Comparison of ENCODE assay signal across 8 mouse cellular contexts in the genomic region with DNA sequence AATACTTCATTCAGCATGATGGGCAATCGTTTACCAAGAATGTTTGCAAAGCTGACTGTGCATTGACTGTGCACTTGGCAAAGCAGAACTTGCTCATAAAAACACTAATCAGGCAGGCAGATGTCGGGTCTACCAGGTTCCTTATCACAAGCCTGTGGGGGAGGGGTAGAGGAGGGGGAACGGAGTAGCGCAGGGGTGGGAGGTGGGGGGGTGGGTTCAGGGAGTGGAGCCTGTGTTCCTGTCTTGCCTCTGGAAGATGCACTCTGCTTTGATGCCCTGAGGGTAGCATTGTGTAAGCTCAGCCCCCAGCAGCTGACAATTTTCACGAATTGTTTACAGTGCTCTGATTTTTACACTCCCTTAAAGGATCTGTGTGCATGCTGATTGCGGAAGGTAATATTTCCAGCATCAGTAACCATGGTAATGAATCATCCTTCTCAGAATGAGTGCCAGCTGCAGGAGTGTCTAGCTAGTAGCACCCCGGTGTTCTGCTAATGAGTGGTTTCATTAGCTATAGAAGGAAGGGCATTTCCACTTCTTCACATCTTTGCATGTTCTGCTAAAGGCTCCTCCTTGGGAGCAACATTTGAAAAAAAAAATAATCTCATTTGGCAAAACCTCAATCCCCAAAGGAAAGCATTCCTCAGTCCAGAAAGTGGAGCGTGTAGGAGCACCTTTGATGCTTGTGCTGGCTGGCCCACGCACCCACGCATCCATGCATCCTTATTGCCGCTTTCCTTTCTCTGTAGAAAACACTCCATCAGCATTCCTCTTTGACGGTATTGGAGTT. TPM values are rescaled to one million over a fixed set of nuclear protein-coding genes. Genes with fewer than 3 reads are reported as not detected.
DNase-seq lines count a peak whose midpoint lies in the region; ATAC-seq and TF ChIP-seq lines count a peak whose summit lies in the region.

No protein-coding gene starts in this region.

- no peaks in the 10 kb centered on the region for H3K9me3 ChIP-seq in lung, postnatal 0 days (ENCODE audit: low read length)
- no peaks in the 10 kb centered on the region for H3K9me3 ChIP-seq in embryonic facial prominence, embryonic 11.5 days (replicated peaks; ENCODE audit: control insufficient read depth, low read length)

- DNase-seq in lung, postnatal 0 days (ENCODE audit: low spot score): peak; percentile 14
- DNase-seq in lung, postnatal 25 days (ENCODE audit: low spot score): no peak
- peak; percentile 51 for DNase-seq in embryonic facial prominence, embryonic 11.5 days (ENCODE audit: low spot score)
- peak; percentile 67 to 68 for DNase-seq in left cerebral cortex, adult 9 months (ENCODE audit: low spot score in 2 of 2)
- DNase-seq in right cerebral cortex, postnatal 10 days (ENCODE audit: low spot score in 2 of 2): peak; percentile 57 to 61
- DNase-seq in urinary bladder, postnatal 25 days (ENCODE audit: low spot score): no peak
- DNase-seq in kidney, adult 11 months: no peak
- no peak for DNase-seq in kidney, adult 2 months

- peak; percentile 26; the same call in 1 of the 2 replicates for ATAC-seq in lung, postnatal 0 days
- peak; percentile 68 for ATAC-seq in embryonic facial prominence, embryonic 11.5 days (replicated peaks; ENCODE audit: insufficient number of reproducible peaks, low FRiP score, low TSS enrichment, low read depth)

- no peak overlapping the region for H3K27ac ChIP-seq in lung, postnatal 0 days (ENCODE audit: low read length)
- no peak overlapping the region for H3K27ac ChIP-seq in embryonic facial prominence, embryonic 11.5 days (replicated peaks; ENCODE audit: low read depth, low read length)
- no peak overlapping the region for H3K27ac ChIP-seq in kidney, adult 2 months (ENCODE audit: insufficient read depth, low read depth, low read length)

- WGBS in lung, postnatal 0 days: 17% methylated on average over 12 of the region's 12 CpGs
- 29% methylated on average over 12 of the region's 12 CpGs for WGBS in embryonic facial prominence, embryonic 11.5 days
- WGBS in kidney, adult 2 months: 21% methylated on average over 12 of the region's 12 CpGs

- H3K4me3 ChIP-seq in lung, postnatal 0 days (ENCODE audit: low read depth, low read length): no peak overlapping the region
- H3K4me3 ChIP-seq in embryonic facial prominence, embryonic 11.5 days (ENCODE audit: low read depth, low read length): no peak overlapping the region
- H3K4me3 ChIP-seq in kidney, adult 2 months (ENCODE audit: insufficient read depth, low read depth, low read length): no peak overlapping the region

- no peak overlapping the region for H3K4me2 ChIP-seq in lung, postnatal 0 days (replicated peaks; ENCODE audit: low read depth, low read length)
- H3K4me2 ChIP-seq in embryonic facial prominence, embryonic 11.5 days (ENCODE audit: low read depth, low read length): no peak overlapping the region

- TF ChIP-seq CTCF in lung, postnatal 0 days (IDR thresholded peaks at IDR 0.05): no peak
- no peak for TF ChIP-seq CTCF in kidney, adult 2 months (conservative IDR thresholded peaks at IDR 0.05; ENCODE audit: insufficient read depth, insufficient read length, low read depth, low read length)

- no peak overlapping the region for H3K9ac ChIP-seq in lung, postnatal 0 days (replicated peaks; ENCODE audit: low read depth)
- no peak overlapping the region for H3K9ac ChIP-seq in embryonic facial prominence, embryonic 11.5 days (replicated peaks; ENCODE audit: low read length)

- no peaks in the 10 kb centered on the region for H3K27me3 ChIP-seq in lung, postnatal 0 days (replicated peaks; ENCODE audit: insufficient read depth, low read length)
- no peaks in the 10 kb centered on the region for H3K27me3 ChIP-seq in embryonic facial prominence, embryonic 11.5 days (ENCODE audit: control insufficient read depth, insufficient read depth, low read length)
- no peaks in the 10 kb centered on the region for H3K27me3 ChIP-seq in kidney, adult 2 months (replicated peaks; ENCODE audit: control insufficient read depth, insufficient read depth, low read length)

- no peaks in the 10 kb centered on the region for H3K4me1 ChIP-seq in lung, postnatal 0 days (ENCODE audit: insufficient read depth, low read depth, low read length)
- peaks cover 4% of the 10 kb centered on the region for H3K4me1 ChIP-seq in embryonic facial prominence, embryonic 11.5 days (ENCODE audit: control insufficient read depth, insufficient read depth, low read length)
- H3K4me1 ChIP-seq in kidney, adult 2 months (ENCODE audit: control insufficient read depth, insufficient read depth, low read length): no peaks in the 10 kb centered on the region; the same call in 1 of the 2 replicates

- TF ChIP-seq POLR2A in kidney, adult 2 months (IDR thresholded peaks at IDR 0.05; ENCODE audit: low read depth, low read length): no peak

- H3K36me3 ChIP-seq in lung, postnatal 0 days (ENCODE audit: insufficient read depth, low read length): no peaks in the 10 kb centered on the region
- no peaks in the 10 kb centered on the region for H3K36me3 ChIP-seq in embryonic facial prominence, embryonic 11.5 days (replicated peaks; ENCODE audit: control insufficient read depth, insufficient read depth, low read depth, low read length)
- no peaks in the 10 kb centered on the region for H3K36me3 ChIP-seq in kidney, adult 2 months (ENCODE audit: control insufficient read depth, insufficient read depth, low read length)

- no peak for TF ChIP-seq EP300 in lung, postnatal 0 days (IDR thresholded peaks at IDR 0.05)

RNA-seq across cellular contexts. Expression of a gene that starts 36.8 kb away (rescaled TPM):
- polyA plus RNA-seq in lung, postnatal 0 days (2015; fragmentation: Nextera tagmentation; extraction: Ambion mirVana): 0.17 and 0.26 TPM in 2 replicates
- 3.3 and 3.5 TPM in 2 replicates for polyA plus RNA-seq in embryonic facial prominence, embryonic 11.5 days (2014; fragmentation: Nextera tagmentation; extraction: Ambion mirVana)
- 0.08 and 0.11 TPM in 2 replicates for polyA plus RNA-seq in kidney, adult 2 months (2012; rRNA removed)

Comparison
In these comparisons a context has a peak if more than half of its experiments do, and no peak if none do; other contexts are left out.
1. DNase-seq: peak in lung, postnatal 0 days (single experiment), embryonic facial prominence, embryonic 11.5 days (single experiment), left cerebral cortex, adult 9 months (2 of 2) and right cerebral cortex, postnatal 10 days (2 of 2); none in lung, postnatal 25 days (single experiment), urinary bladder, postnatal 25 days (single experiment), kidney, adult 11 months (single experiment) and kidney, adult 2 months (single experiment).